Mouse (Mus musculus) testis, postnatal 14 days (tissue): ENCODE measurements around the gene Psors1c2.
"Not testable (repeated sequence)": the region's sequence is repeated elsewhere in the genome, so short reads cannot be mapped to it uniquely, and the experiment has no call there.

Experiments used
- DNase-seq: peaks from one replicate; pipeline ENCODE4 v3.0.0; 2021; ENCODE audit warnings: low spot score

The Psors1c2 gene

GRCm38 (mm10) chr17:35532901-35533300 lies at the start of gene Psors1c2:
Psors1c2 (plus strand) TSS chr17:35533201.
- DNase-seq: no peak

GRCm38 (mm10) chr17:35484066-35484465 lies 48.9 kb upstream of the Psors1c2 start:
- DNase-seq: peak; percentile 50

GRCm38 (mm10) chr17:35485702-35486101 lies 47.3 kb upstream of the Psors1c2 start:
- peak; percentile 48 for DNase-seq

- DNase-seq: no peak
Observed at GRCm38 (mm10) chr17:35486726-35487125, 46.3 kb upstream of the Psors1c2 start.

GRCm38 (mm10) chr17:35488041-35488440 lies 45.0 kb upstream of the Psors1c2 start:
- no peak for DNase-seq

GRCm38 (mm10) chr17:35490320-35490719 lies 42.7 kb upstream of the Psors1c2 start:
- DNase-seq: no peak

- no peak for DNase-seq
Observed at GRCm38 (mm10) chr17:35497124-35497523, 35.9 kb upstream of the Psors1c2 start.

GRCm38 (mm10) chr17:35502226-35502625 lies 30.8 kb upstream of the Psors1c2 start:
- no peak for DNase-seq

- DNase-seq: no peak
Observed at GRCm38 (mm10) chr17:35502762-35503161, 30.2 kb upstream of the Psors1c2 start.

GRCm38 (mm10) chr17:35503849-35504248 lies 29.2 kb upstream of the Psors1c2 start:
- no peak for DNase-seq

- no peak for DNase-seq
Observed at GRCm38 (mm10) chr17:35504628-35505481, 28.1 kb upstream of the Psors1c2 start.

GRCm38 (mm10) chr17:35505776-35506175 lies 27.2 kb upstream of the Psors1c2 start, which contains the start of gene Pou5f1:
Pou5f1 (plus strand) TSS chr17:35506018.
- DNase-seq: no peak

GRCm38 (mm10) chr17:35506881-35507280 lies 26.1 kb upstream of the Psors1c2 start:
- no peak for DNase-seq

- no peak for DNase-seq
Observed at GRCm38 (mm10) chr17:35507556-35508260, 25.3 kb upstream of the Psors1c2 start.

GRCm38 (mm10) chr17:35508279-35508678 lies 24.7 kb upstream of the Psors1c2 start:
- not testable (repeated sequence) for DNase-seq

- DNase-seq: no peak
Observed at GRCm38 (mm10) chr17:35509284-35509683, 23.7 kb upstream of the Psors1c2 start.

GRCm38 (mm10) chr17:35512916-35513626 lies 19.9 kb upstream of the Psors1c2 start:
- no peak for DNase-seq

- peak; percentile 56 for DNase-seq
Observed at GRCm38 (mm10) chr17:35513886-35514285, 19.1 kb upstream of the Psors1c2 start.

GRCm38 (mm10) chr17:35514756-35515155 lies 18.2 kb upstream of the Psors1c2 start:
- DNase-seq: no peak

GRCm38 (mm10) chr17:35515911-35516640 lies 16.9 kb upstream of the Psors1c2 start:
- peak; percentile 37 for DNase-seq

- peak; percentile 98 for DNase-seq
Observed at GRCm38 (mm10) chr17:35516652-35517500, 16.1 kb upstream of the Psors1c2 start, which contains the start of the genes Tcf19 and Cchcr1. Tcf19 (minus strand) TSS chr17:35516824. Cchcr1 (plus strand) TSS chr17:35517100.
